Mouse (Mus musculus): ENCODE data around the gene Dnajc12.
"Not testable (repeated sequence)": the region's sequence is repeated elsewhere in the genome, so short reads cannot be mapped to it uniquely, and the experiment has no call there.

The Dnajc12 gene

DNA sequence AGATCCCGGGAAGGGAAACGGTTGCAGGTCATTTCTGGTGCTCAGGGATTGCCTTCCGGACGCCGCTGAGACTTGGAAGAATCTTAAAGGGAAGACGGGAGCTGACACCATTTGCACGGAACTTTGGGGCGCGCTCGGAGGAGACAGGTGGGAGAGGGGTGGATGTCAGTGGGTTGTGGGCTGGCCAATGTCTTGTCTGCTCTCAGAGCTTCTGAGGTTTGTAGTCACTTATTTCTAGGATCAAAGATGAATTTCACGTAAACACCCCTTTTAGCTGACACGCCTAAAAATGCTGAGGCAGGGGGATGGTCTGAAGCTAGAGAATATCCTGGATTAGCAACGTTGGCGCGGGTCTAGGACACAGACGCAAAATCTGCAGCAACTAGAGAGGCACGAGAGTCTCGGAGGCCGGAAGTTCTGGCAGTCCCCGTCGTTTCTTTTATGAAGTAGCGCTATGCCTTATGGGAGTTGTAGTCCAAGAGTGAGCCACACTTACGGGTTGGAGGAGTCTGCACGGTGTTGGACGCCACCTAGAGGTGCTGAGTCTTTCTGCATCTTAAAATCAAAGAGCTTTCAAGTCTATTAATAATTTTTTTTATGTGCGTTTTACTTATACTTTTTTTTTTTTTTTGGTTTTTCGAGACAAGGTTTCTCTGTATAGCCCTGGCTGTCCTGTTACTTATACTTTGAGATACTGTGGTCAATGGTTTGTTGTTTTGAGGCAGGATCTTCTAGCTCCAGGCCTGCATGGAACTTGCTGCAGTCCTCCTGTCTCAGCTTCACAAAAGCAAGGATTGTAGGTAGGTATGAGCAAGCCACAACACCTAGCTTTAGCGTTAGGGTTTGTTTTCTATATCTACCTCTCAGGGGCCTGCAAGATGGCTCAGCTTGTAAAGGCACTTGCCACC is at the start of gene Dnajc12:
Gene Dnajc12 (plus strand): TSS at position 72 of the 908 bp plus-strand sequence.
- DNase-seq: peak; percentile 75

DNA sequence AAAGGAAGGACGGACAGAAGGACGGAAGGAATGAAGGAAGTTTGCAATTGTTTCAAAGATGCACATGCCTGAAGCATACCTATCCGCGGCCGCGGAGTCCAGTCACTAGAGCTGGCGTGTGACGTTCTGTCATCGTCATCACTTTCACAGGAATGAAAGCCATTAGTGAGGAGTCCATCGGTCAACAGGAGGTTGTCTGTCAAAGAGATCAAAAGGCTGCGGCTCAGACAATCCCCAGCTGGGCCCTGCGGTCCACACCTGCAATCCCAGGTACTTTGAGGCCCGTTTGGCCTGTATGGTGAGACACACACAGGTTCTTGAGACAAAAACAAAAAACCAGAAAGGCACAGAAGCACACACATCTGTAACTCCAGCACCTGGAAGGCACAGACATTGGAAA is 45.3 kb upstream of the Dnajc12 start:
- DNase-seq: no peak

DNA sequence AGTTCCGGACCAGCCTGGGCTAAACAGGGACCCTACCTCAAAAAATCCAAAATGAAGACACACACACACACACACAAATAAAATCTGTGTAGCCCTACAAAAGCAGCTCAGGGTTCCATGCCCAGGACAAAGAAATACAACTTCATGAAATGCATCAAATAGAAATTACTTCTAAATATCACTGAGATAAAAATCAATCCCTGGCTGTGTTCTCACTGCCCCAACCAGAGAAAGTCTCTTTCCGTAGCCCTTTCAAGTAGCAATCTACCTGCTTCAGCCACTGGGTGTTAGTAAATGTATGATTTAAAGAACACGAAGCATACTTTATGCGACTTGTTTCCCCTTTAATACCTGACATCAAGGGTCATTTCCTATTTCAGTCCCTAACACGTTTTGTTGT is 44.9 kb upstream of the Dnajc12 start:
- DNase-seq: no peak

DNA sequence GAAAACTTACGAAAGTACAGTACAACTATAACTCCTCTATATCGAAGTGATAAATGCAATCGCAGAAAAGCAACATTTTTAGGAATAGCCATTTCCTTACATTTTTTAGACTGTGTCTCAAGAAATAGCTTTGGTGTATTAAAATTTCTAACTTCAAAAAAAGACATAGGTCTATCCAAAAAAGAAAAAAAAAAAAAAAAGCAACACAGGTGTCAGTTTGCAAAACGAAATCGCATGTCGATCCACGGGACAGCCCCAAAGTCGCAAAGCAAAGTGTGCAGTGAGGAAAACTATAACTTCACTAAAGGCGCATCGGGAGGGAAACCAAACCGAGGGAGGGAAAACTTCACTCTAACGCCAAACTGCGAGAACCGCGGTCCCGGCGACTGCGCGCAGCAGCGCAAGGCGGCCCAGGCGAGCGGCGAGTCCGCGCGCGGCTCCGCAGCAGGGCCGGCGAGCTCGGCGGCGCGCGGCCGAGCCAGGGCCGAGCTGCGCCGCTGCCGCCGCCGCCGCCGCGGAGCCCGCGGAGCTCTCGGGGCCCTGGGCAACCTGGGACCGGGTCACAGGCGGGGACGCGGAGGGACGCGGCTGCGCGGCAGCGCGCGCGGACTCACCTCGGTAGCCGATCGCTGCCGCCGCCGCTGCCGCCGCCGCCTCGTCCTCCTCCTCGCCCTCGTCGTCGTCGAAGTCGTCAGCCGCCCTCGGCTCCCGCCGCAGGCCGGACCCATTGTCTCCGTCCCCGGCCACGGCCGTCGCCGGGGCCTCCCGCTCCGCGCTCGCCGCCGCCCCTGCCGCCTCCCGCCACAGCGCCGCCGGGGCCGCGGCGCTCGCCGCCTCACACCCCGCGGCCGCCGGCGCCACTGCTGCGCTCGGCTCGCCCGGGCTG is 44.0 kb upstream of the Dnajc12 start:
- DNase-seq: peak; percentile 61

DNA sequence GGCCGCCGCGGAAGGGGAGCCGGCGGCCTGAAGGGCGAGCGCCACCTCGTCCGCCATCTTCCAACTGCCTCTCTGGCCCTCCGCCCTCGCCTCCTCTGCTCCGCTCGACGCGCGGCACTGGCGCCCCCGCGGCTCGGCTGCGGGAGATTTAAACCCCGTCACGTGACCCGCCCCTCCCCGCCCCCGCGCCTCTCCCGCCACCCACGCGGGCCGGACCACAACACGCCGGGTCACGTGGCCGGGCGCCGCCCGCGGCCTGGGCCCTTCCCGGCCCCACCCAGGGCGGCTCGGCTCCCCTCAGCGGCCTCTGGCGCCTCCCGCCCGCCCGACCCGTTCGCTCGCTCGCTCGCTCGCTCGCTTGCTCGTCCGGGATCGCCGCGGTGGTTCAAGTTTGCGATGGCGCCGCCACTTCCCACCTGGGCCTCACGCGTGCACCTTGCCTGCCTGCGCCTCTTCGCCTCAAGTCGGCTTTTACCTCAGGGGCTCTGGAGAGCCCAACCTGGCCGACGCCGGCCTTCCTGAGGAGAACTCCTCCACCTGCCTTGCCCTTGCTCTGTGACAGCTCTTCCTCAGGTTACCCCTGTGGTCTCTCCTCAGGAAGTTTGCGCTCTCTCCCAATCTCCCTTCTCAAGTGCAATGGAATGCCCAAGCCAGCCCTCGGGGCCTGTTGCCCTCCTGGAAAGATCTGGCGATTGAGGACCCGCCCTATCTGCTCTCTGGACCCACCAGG is 43.2 kb upstream of the Dnajc12 start:
- DNase-seq: peak; percentile 87

DNA sequence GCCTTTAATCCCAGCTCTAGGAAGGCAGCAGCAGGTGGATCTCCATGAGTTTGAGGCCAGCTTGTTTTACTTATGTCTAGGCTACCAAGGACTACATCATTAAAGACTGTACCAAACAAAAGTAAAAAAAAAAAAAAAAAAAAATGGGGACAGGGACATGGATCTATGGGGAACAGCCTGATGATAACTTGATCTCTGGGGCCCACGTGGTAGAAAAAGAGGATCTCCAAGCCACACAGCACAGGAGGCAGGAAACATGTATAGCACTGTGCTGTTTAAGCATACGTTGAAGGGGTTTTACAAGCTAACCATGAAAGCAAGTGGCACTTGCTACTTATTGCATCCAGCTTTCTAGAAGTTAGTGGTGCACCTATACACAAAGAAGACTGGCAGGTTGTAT is 40.9 kb upstream of the Dnajc12 start:
- no peak for DNase-seq

DNA sequence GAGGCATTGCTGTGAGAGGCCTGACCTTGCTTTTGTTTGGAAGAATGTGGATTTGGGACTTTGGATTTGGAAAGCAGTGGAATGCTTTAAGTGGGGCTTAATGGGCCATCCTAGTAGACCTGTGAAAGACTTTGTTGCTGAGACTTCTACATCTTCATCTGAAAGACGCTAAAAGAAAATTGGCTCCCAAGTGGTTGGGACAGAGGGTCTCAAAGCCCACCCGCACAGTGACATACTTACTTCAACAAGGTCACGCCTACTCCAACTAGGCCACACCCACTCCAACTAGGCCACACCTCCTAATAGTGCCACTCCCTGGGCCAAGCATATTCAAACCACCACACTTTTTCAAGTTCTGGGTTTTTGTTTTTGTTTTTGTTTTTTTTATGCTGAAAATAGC is 37.5 kb upstream of the Dnajc12 start:
- DNase-seq: no peak

DNA sequence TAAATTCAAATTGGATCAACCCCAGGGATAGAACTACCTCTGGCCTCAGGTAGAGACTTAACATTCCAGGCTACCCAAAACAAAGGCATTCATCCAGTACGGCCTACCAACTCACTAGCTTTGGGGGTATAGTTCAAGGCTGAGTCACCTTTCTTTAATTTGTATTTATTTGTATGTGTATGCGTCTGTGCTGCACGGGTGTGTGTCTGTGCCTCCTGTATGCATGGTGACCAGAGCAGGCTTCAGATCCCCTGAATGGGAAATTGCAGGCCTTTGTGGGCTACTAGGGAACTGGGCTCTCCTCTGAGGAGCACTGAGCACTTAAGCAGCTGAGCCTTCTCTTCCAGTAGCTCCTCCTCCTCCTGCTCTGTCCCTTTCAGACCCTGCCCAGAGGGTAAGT is 34.0 kb upstream of the Dnajc12 start:
- no peak for DNase-seq

DNA sequence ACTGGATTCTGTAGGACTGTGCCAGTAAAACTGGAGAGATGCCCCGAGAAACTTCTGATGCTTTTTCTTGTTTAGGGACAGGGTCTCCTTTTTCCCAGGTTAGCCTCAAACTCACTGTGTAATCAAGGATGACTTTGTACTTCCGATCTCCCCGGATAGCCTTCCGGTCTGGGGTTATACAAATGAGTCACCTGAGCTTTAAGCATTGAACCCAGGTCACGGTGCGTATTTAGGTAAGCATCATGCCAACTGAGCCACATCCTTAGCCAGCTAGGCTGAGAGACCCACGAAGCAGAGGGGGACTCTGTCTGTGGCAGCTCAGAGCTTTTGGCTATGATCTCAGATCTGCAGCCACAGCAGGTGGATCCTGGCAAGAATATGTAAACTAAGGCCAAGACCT is 31.6 kb upstream of the Dnajc12 start:
- no peak for DNase-seq

DNA sequence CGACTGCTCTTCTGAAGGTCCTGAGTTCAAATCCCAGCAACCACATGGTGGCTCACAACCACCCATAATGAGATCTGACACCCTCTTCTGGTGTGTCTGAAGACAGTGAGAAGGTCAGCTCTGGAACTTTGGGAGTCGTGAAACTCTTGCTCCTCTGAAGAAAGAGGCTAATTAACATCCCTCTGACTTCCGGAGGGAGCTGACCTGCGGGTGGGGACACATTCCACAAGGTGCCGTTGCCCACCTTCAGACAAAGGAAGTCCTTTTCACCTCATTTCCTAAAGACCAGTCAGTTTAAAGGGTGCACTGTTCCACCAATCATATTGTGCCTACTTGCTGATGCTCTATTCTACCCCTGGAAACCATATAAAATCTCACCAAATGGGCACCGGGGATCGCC is 31.1 kb upstream of the Dnajc12 start:
- DNase-seq: not testable (repeated sequence)

DNA sequence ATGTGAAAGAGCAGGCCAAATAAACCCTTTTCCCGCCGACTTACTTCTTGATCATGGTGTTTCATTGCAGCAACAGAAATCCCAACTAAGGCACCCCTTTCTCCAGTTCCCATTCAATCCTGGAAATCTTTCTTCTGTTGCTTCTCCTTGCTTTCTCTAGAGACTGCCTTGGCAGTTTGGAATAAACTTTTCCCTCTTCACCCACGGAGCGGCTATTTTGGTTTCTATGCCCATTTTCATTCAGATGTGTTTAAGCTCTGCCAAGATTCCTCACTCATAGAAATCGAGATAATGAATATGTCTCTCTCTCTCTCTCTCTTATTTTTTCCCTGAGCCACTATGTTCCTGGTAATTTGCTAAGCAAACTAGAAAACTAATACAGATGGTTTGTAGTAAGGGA is 30.1 kb upstream of the Dnajc12 start:
- no peak for DNase-seq

DNA sequence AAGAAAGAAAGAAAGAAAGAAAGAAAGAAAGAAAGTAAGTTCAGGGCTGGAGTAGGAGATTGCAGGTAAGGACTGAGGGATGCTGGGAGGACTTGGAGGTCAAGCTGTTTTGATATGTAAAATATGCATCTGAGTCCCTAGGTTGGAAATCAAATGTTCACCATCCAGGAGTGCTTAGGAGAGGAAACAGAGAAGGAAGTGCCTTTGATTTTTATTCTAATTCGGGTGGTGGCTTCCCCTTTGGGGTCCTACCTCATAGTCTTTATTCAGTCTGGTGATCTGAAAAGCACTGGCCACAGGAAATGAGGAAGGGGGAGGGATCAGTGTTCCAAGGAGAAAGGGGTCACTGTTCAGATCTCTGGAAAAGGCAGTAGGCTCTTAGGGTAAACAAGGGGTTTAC is 21.7 kb upstream of the Dnajc12 start:
- no peak for DNase-seq

DNA sequence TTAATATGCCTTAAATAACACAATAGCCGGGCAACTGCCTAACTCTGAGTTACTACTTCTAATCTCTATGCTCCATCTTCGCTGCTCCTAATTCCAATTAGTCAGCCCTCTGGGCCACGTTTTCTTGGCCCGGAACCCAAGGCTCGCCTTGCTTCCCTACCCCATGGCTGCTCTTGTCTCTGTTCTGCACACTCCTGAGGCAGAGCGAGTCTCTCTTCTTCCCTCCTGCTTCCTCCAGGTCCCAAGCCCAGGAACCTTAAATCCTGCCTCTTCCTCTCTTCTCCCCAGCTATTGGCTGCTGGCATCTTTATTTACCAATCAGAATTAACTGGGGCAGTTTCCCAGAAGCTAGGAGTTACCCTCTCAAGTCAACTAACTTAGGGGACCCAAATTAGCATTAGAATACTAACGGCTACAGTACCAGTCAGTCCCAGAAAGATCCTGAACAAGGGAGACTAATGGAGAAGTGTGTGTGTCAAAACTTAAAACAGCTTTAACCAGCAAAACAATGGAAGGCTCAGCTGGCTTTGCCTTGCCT is 16.3 kb upstream of the Dnajc12 start:
- DNase-seq: no peak

DNA sequence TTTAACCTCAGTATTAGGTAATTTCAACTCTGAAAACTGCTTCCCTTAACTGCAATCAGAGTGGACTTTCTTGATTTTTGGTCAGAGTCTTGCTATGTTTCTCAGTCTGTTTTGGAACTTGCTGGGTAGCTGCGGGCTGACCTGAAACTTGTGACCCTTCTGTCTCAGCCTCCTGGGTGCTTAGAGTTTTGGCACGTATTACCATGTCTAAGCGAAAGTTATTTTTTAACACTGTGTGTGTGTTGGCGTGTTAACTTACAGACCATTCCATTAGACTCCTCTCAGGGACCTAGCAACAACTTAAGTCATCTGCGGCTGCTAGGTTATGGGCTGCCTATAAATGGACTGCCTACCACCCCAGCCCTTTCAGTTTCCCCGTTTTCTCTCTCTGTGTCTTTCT is 14.9 kb upstream of the Dnajc12 start:
- DNase-seq: no peak

DNA sequence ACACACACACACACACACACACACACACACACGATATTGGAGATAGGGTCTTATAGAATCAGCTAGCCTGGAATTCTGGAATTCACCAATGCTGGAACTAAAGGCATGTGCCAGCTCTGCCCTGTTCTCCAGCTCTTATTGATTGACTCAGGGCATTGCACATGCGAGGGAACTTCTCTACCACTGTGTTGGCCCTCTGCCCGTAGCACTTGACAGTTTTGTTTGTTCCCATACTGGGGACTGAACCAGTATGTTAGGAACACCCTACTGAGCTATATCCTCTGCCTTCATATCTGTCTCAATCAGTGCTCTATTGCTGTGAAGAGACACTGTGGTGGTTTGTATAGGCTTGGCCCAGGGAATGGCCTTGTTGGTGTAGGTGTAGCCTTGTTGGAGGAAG is 14.2 kb upstream of the Dnajc12 start:
- DNase-seq: no peak

DNA sequence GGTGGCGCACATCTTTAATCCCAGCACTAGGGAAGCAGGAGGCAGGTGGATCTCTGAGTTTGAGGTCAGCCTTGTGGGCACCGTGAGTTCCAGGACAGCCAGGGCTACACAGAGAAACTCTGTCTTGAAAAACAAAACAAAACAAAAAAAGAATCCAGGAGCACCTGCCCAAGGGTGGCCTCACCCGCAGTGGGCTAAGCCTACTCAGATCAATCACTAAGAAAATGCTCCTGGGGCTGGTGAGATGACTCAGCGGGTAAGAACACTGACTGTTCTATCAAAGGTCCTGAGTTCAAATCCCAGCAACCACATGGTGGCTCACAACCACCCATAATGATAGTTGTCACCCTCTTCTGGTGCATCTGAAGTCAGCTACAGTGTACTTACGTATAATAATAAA is 5.9 kb upstream of the Dnajc12 start:
- DNase-seq: no peak

DNA sequence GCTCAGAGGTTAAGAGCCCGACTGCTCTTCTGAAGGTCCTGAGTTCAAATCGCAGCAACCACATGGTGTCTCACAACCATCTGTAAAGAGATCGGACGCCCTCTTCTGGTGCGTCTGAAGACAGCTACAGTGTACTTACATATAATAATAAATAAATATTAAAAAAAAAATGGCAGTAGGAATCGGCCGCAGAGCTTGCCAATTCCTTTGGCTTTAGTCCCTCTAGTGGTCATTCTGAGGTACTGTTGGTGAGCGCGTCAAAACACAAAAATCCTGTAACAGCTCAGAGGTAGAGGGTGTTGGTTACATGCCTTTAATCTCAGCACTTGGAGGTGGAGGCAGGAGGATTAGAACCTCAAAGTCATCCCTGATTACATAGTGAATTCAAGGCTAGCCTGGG is 4.8 kb upstream of the Dnajc12 start:
- DNase-seq: peak; percentile 52

DNA sequence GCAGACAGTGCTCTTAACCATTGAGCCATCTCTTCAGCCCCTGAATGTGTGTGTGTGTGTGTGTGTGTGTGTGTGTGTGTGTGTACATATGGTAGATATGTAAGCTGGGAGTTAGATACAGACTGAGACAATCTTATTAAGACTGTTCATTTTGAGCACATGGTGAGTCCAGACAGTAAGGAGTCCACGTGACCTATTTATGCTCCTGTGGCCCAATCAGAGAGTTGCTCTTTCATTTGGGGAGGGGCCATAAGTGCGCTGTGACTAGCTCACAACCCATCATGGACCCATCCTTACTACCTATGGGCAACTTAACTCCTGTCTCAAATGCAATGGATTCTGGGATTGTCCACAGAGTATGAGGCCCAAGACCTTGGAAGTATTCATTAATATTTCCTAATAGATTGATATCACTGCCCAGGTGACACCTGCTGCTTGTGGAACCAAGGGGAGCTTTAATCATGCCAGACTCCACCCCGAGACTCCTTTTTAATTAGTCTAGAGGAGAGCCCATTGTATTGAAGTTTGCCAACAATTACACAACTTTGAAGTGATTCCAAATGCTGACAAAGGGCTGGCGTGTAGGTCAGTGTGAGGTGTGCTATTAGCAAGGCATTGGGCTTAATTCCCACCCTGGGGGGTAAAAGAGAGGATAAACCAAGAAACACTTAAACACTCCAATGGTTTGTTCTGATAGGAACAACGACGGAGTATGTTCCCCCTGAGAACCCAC is 3.1 kb upstream of the Dnajc12 start:
- no peak for DNase-seq

DNA sequence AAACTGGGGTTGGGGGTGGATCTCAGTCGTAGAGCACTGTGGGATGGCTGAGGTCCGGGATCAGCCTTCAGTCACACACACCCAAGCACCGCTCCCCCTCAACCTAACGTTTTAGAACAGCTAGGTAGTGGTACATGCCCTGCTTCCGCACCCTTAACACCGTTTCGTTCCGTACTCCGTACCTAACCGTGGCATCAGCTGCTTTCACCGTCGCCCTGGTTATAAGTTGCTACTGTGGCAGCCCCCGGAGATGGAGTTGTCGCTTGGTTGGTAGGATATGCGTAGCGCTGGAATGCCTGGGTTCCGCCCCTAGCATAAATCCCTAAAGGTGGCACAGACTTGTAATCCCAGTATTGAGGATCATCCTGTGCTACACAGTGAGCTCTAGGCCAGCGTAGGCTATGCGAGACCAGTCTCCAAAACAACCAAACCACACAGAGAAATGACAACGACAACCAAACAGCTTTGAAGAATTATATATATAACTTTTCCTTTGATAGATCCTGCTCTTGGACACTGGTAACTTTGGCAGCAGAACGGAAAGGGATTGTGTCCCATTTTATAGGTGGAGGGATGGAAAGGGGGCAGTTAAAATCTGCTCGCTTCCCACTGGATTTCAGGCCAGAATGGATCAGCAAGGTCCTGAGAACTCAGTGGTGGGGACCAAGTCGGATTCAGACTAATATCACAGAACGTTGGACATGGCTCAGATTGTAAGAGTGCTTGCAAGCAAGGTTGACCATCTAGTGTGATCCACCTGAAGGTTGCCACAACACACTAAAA is 554 bp upstream of the Dnajc12 start, which contains the start of gene Sirt1:
Gene Sirt1 (minus strand): TSS at position 207 of the 783 bp plus-strand sequence.
- DNase-seq: peak; percentile 47

DNA sequence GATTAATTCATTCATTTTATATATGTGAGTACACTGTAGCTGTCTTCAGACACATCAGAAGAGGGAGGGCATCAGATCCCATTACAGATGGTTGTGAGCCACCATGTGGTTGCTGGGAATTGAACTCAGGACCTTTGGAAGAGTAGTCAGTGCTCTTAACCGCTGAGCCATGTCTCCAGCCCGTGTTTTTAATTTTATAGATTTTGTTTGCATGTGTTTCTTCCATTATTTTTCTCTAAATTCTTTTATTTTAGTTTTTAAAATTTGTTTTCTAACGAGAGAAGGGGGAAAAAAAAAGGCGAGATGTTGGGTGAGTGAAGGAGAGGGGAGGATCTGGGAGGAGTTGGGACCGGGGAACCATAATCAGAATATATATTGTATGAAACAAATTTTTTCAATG is 3.7 kb downstream of the Dnajc12 start:
- DNase-seq: not testable (repeated sequence)

DNA sequence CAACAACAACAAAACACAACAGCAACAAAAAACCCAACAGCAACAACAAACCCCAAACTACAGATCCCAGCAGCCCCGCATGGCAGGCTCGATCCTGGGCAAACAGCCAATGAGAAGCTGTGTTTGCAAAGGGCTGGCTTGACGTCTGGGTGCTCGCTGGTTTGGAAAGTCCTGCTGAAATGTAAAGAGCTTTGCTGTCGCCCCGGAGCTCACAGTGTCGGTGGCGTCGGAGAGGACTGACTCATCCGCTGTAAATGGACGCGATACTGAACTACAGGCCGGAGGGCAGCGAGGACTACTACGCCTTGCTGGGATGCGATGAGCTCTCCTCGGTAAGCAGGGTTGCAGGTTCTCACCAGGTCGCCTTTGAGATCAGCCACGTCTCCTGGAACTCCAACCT is 4.2 kb downstream of the Dnajc12 start:
- DNase-seq: peak; percentile 74

Measured in thymus, postnatal 25 days (tissue).